Mouse (Mus musculus): ENCODE measurements around the gene Ifi213. TPM values are rescaled to one million over a fixed set of nuclear protein-coding genes. Genes with fewer than 3 reads are reported as not detected.
"Not testable (repeated sequence)": the region's sequence is repeated elsewhere in the genome, so short reads cannot be mapped to it uniquely, and the experiment has no call there.

Gene Ifi213
- polyA plus RNA-seq, 1 experiment from 2014 or later = 0.08 TPM

DNA sequence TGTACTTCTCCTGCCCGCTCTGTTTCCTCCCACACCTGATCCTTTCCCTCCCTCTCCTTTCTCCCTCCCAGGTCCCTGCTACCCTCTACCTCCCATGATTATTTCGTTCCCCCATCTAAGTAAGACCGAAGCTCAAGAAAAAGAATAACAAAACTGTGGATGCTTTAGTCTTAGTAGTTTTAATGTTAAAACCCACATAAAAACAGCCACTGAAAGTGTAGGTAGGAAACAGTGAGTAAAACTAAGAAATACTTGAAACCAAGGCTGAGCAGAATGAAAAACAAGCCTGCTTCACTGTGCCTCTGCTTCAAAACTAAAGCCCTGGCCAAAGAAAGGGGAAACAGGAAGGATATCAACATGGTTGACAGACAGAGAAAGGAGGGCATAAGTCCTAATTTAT is 50.3 kb downstream of the Ifi213 start:
- not testable (repeated sequence) for H3K9me3 ChIP-seq; H3K4me2 ChIP-seq; H3K27ac ChIP-seq; H3K9ac ChIP-seq; H3K4me1 ChIP-seq; H3K27me3 ChIP-seq; H3K36me3 ChIP-seq; H3K4me3 ChIP-seq; ATAC-seq (ENCODE audit: insufficient number of reproducible peaks, low FRiP score, low TSS enrichment, low read depth)
- WGBS = 84% methylated on average over 3 of the region's 3 CpGs

GRCm38 (mm10) chr1:173535791-173536190 is 63.3 kb downstream of the Ifi213 start, which contains the start of gene Ifi214:
Gene Ifi214, minus strand, starts transcription at chr1:173535957.
- not testable (repeated sequence) for H3K9me3 ChIP-seq; H3K36me3 ChIP-seq; H3K9ac ChIP-seq; H3K27ac ChIP-seq; H3K27me3 ChIP-seq; H3K4me3 ChIP-seq; H3K4me1 ChIP-seq; ATAC-seq (ENCODE audit: insufficient number of reproducible peaks, low FRiP score, low TSS enrichment, low read depth); H3K4me2 ChIP-seq
- WGBS = 87% methylated on average over 3 of the region's 3 CpGs

GRCm38 (mm10) chr1:173521452-173521851 is 77.6 kb downstream of the Ifi213 start:
- no peak for ATAC-seq (ENCODE audit: insufficient number of reproducible peaks, low FRiP score, low TSS enrichment, low read depth)
- H3K9ac ChIP-seq = no peak overlapping the region
- H3K4me1 ChIP-seq = no peaks in the 10 kb centered on the region
- no peak overlapping the region for H3K27ac ChIP-seq
- no peaks in the 10 kb centered on the region for H3K27me3 ChIP-seq
- H3K4me3 ChIP-seq = no peak overlapping the region
- H3K9me3 ChIP-seq = no peaks in the 10 kb centered on the region
- H3K36me3 ChIP-seq = no peaks in the 10 kb centered on the region
- H3K4me2 ChIP-seq = no peak overlapping the region

Small RNA genes within 50 kb of the gene (microRNA-seq; reads per million reads assigned to microRNA genes)
- gene Gm44339 = not detected
- not detected for gene Gm44481

Other genes starting within 250 kb of the Ifi213 start
- gene Aim2, start 248.4 kb downstream of the Ifi213 start, polyA plus RNA-seq (2015; fragmentation: Nextera tagmentation; extraction: Ambion mirVana) = 1.4 and 1.6 TPM in 2 replicates
- 0.60 and 1.1 TPM in 2 replicates for gene Cadm3, start 231.6 kb downstream of the Ifi213 start, polyA plus RNA-seq (2015; fragmentation: Nextera tagmentation; extraction: Ambion mirVana)
- 0.08 and 0.14 TPM in 2 replicates for gene Ifi206, start 108.2 kb downstream of the Ifi213 start, polyA plus RNA-seq (2015; fragmentation: Nextera tagmentation; extraction: Ambion mirVana)
- not detected in 2 replicates for gene Ifi214, start 63.3 kb downstream of the Ifi213 start, polyA plus RNA-seq (2015; fragmentation: Nextera tagmentation; extraction: Ambion mirVana)
- 0.35 and 0.51 TPM in 2 replicates for gene Ifi209, start 31.6 kb upstream of the Ifi213 start, polyA plus RNA-seq (2015; fragmentation: Nextera tagmentation; extraction: Ambion mirVana)
- 0.08 TPM in 1 of 2 replicates, not detected in the other for gene Ifi208, start 74.4 kb upstream of the Ifi213 start, polyA plus RNA-seq (2015; fragmentation: Nextera tagmentation; extraction: Ambion mirVana)
- gene Ifi207, start 142.5 kb upstream of the Ifi213 start, polyA plus RNA-seq (2015; fragmentation: Nextera tagmentation; extraction: Ambion mirVana) = 1.2 and 1.4 TPM in 2 replicates
- gene Ifi204, start 167.7 kb upstream of the Ifi213 start, polyA plus RNA-seq (2015; fragmentation: Nextera tagmentation; extraction: Ambion mirVana) = 2.9 and 3.1 TPM in 2 replicates